Mouse (Mus musculus) lung, adult 2 months (tissue): ENCODE measurements at regions not wholly inside any gene's neighbourhood (a gene's known extent, or its start where the extent isn't known, plus 50 kb on each side); places are given as distances from the start of the nearest gene placed in this dataset.

Experiments
- CTCF ChIP-seq: fragments of 200-500 bp; IDR thresholded peaks from 2 replicates; pipeline ENCODE4 v1.5.1; 2011; ENCODE audit warnings: mild to moderate bottlenecking, low read length, control low read depth; ENCODE audit not compliant: insufficient read depth
- POLR2A ChIP-seq: fragments of 200-500 bp; IDR thresholded peaks from 2 replicates; pipeline ENCODE4 v1.6.1; 2011; ENCODE audit warnings: low read depth, mild to moderate bottlenecking, control low read depth, low read length, borderline replicate concordance; ENCODE audit errors: extremely low read depth

- no peak for TF ChIP-seq CTCF
- no peak for TF ChIP-seq POLR2A
These were observed 231.6 kb upstream of the Mpped2 start for GRCm38 (mm10) chr2:106461490-106461889.
